Comparison of ENCODE assay signal across 10 mouse cellular contexts in genomic region chr2:130789039-130789438, GRCm38 (mm10).
"Had no signal": no experiment of that assay in that cellular context is flagged by ENCODE, and none has a peak within 500 bp of the region (broad histone marks: within the 10 kb centered on the region; RNA-seq: fewer than 3 reads in every experiment).

No protein-coding gene starts in this region.

- ATAC-seq: inflammation-experienced regulatory T-cells, adult 6 months; intestine, postnatal 0 days; lung, postnatal 0 days; midbrain, embryonic 13.5 days had no signal

- DNase-seq: kidney, adult 8-10 months; kidney, postnatal 25 days; lung, adult 2 months; lung, postnatal 36 days; thymus, adult 18-20 months; thymus, postnatal 36 days had no signal
